Mouse (Mus musculus): ENCODE measurements around the gene Utp18. TPM values are rescaled to one million over a fixed set of nuclear protein-coding genes. Genes with fewer than 3 reads are reported as not detected.

Utp18 gene
- polyA plus RNA-seq, 1 experiment: 3.9 TPM

GRCm38 (mm10) chr11:93897732-93898131 is 12.2 kb upstream of the Utp18 start:
- WGBS: 75% methylated on average over 3 of the region's 3 CpGs
- no peak for TF ChIP-seq POLR2A (IDR thresholded peaks at IDR 0.05; ENCODE audit: low read depth, low read length)
- no peak for TF ChIP-seq CTCF (conservative IDR thresholded peaks at IDR 0.05; ENCODE audit: insufficient read depth, insufficient read length, low read depth, low read length)
- H3K36me3 ChIP-seq (ENCODE audit: control insufficient read depth, insufficient read depth, low read length): no peaks in the 10 kb centered on the region

GRCm38 (mm10) chr11:93887080-93887447 is 1.5 kb upstream of the Utp18 start:
- H3K27me3 ChIP-seq (replicated peaks; ENCODE audit: control insufficient read depth, insufficient read depth, low read length): no peaks in the 10 kb centered on the region
- no peak for DNase-seq
- no peaks in the 10 kb centered on the region for H3K36me3 ChIP-seq (ENCODE audit: control insufficient read depth, insufficient read depth, low read length)
- H3K27ac ChIP-seq (ENCODE audit: insufficient read depth, low read depth, low read length): no peak overlapping the region
- TF ChIP-seq CTCF (conservative IDR thresholded peaks at IDR 0.05; ENCODE audit: insufficient read depth, insufficient read length, low read depth, low read length): no peak
- TF ChIP-seq POLR2A (IDR thresholded peaks at IDR 0.05; ENCODE audit: low read depth, low read length): no peak
- H3K4me1 ChIP-seq (ENCODE audit: control insufficient read depth, insufficient read depth, low read length): peaks cover 9% of the 10 kb centered on the region
- 3% methylated on average over 4 of the region's 4 CpGs for WGBS
- peak overlapping the region; percentile 85 for H3K4me3 ChIP-seq (ENCODE audit: insufficient read depth, low read depth, low read length)

More at GRCm38 (mm10) chr11:93897732-93898131, 12.2 kb upstream of the Utp18 start:
- no peaks in the 10 kb centered on the region for H3K4me1 ChIP-seq (ENCODE audit: control insufficient read depth, insufficient read depth, low read length)
- H3K4me3 ChIP-seq (ENCODE audit: insufficient read depth, low read depth, low read length): no peak overlapping the region
- no peaks in the 10 kb centered on the region; the same call in 1 of the 2 replicates for H3K27me3 ChIP-seq (replicated peaks; ENCODE audit: control insufficient read depth, insufficient read depth, low read length)
- no peak overlapping the region for H3K27ac ChIP-seq (ENCODE audit: insufficient read depth, low read depth, low read length)
- DNase-seq: no peak

GRCm38 (mm10) chr11:93886411-93887079 is 979 bp upstream of the Utp18 start:
- H3K4me3 ChIP-seq (ENCODE audit: insufficient read depth, low read depth, low read length): peak overlapping the region; percentile 85
- H3K36me3 ChIP-seq (ENCODE audit: control insufficient read depth, insufficient read depth, low read length): no peaks in the 10 kb centered on the region; the same call in 1 of the 2 replicates
- H3K27me3 ChIP-seq (replicated peaks; ENCODE audit: control insufficient read depth, insufficient read depth, low read length): no peaks in the 10 kb centered on the region
- 1% methylated on average over 34 of the region's 34 CpGs for WGBS
- H3K4me1 ChIP-seq (ENCODE audit: control insufficient read depth, insufficient read depth, low read length): peaks cover 9% of the 10 kb centered on the region
- no peak for TF ChIP-seq POLR2A (IDR thresholded peaks at IDR 0.05; ENCODE audit: low read depth, low read length)
- TF ChIP-seq CTCF (conservative IDR thresholded peaks at IDR 0.05; ENCODE audit: insufficient read depth, insufficient read length, low read depth, low read length): no peak
- no peak overlapping the region for H3K27ac ChIP-seq (ENCODE audit: insufficient read depth, low read depth, low read length)
- no peak for DNase-seq

- no peaks in the 10 kb centered on the region; the same call in 1 of the 2 replicates for H3K36me3 ChIP-seq (ENCODE audit: control insufficient read depth, insufficient read depth, low read length)
- under 1% methylated on average over 81 of the region's 81 CpGs for WGBS
- H3K4me1 ChIP-seq (ENCODE audit: control insufficient read depth, insufficient read depth, low read length): peaks cover 9% of the 10 kb centered on the region
- peak overlapping the region; percentile 77 for H3K4me3 ChIP-seq (ENCODE audit: insufficient read depth, low read depth, low read length)
- no peaks in the 10 kb centered on the region for H3K27me3 ChIP-seq (replicated peaks; ENCODE audit: control insufficient read depth, insufficient read depth, low read length)
- no peak for TF ChIP-seq POLR2A (IDR thresholded peaks at IDR 0.05; ENCODE audit: low read depth, low read length)
- 0 out of 2 replicates have a peak, but pooled peaks have one; percentile 30 for TF ChIP-seq CTCF (conservative IDR thresholded peaks at IDR 0.05; ENCODE audit: insufficient read depth, insufficient read length, low read depth, low read length)
- peak overlapping the region; percentile 44 for H3K27ac ChIP-seq (ENCODE audit: insufficient read depth, low read depth, low read length)
- DNase-seq: peak; percentile 74
Measured at GRCm38 (mm10) chr11:93884901-93885571, 530 bp downstream of the Utp18 start.

GRCm38 (mm10) chr11:93884068-93884467 is 1.5 kb downstream of the Utp18 start:
- Histone ChIP-seq H3K27me3 (replicated peaks; ENCODE audit: control insufficient read depth, insufficient read depth, low read length) (no peaks in the 10 kb centered on the region), H3K4me3 (ENCODE audit: insufficient read depth, low read depth, low read length) (no peak overlapping the region), H3K36me3 (ENCODE audit: control insufficient read depth, insufficient read depth, low read length) (no peaks in the 10 kb centered on the region; the same call in 1 of the 2 replicates), H3K4me1 (ENCODE audit: control insufficient read depth, insufficient read depth, low read length) (peaks cover 9% of the 10 kb centered on the region), H3K27ac (ENCODE audit: insufficient read depth, low read depth, low read length) (no peak overlapping the region)
- no peak for TF ChIP-seq CTCF (conservative IDR thresholded peaks at IDR 0.05; ENCODE audit: insufficient read depth, insufficient read length, low read depth, low read length)
- no peak for TF ChIP-seq POLR2A (IDR thresholded peaks at IDR 0.05; ENCODE audit: low read depth, low read length)
- DNase-seq: no peak
- WGBS: 81% methylated on average over 4 of the region's 4 CpGs

- TF ChIP-seq POLR2A (IDR thresholded peaks at IDR 0.05; ENCODE audit: low read depth, low read length) (no peak), CTCF (conservative IDR thresholded peaks at IDR 0.05; ENCODE audit: insufficient read depth, insufficient read length, low read depth, low read length) (no peak)
- H3K27ac ChIP-seq (ENCODE audit: insufficient read depth, low read depth, low read length): no peak overlapping the region
- no peak for DNase-seq
- 92% methylated on average over 1 of the region's 1 CpGs for WGBS
- no peak overlapping the region for H3K4me3 ChIP-seq (ENCODE audit: insufficient read depth, low read depth, low read length)
- H3K27me3 ChIP-seq (replicated peaks; ENCODE audit: control insufficient read depth, insufficient read depth, low read length): no peaks in the 10 kb centered on the region
- no peaks in the 10 kb centered on the region for H3K4me1 ChIP-seq (ENCODE audit: control insufficient read depth, insufficient read depth, low read length)
- H3K36me3 ChIP-seq (ENCODE audit: control insufficient read depth, insufficient read depth, low read length): peaks cover 16% of the 10 kb centered on the region
Measured at GRCm38 (mm10) chr11:93862638-93863037, 22.9 kb downstream of the Utp18 start.

GRCm38 (mm10) chr11:93862045-93862623 is 23.4 kb downstream of the Utp18 start:
- no peak for TF ChIP-seq POLR2A (IDR thresholded peaks at IDR 0.05; ENCODE audit: low read depth, low read length)
- TF ChIP-seq CTCF (conservative IDR thresholded peaks at IDR 0.05; ENCODE audit: insufficient read depth, insufficient read length, low read depth, low read length): no peak
- 92% methylated on average over 4 of the region's 4 CpGs for WGBS
- DNase-seq: no peak
- Histone ChIP-seq H3K4me3 (ENCODE audit: insufficient read depth, low read depth, low read length) (no peak overlapping the region), H3K36me3 (ENCODE audit: control insufficient read depth, insufficient read depth, low read length) (peaks cover 14% of the 10 kb centered on the region), H3K27me3 (replicated peaks; ENCODE audit: control insufficient read depth, insufficient read depth, low read length) (no peaks in the 10 kb centered on the region), H3K27ac (ENCODE audit: insufficient read depth, low read depth, low read length) (no peak overlapping the region), H3K4me1 (ENCODE audit: control insufficient read depth, insufficient read depth, low read length) (no peaks in the 10 kb centered on the region)
